Mouse (Mus musculus) inflammation-experienced regulatory T-cells, adult 6 months (primary cell): ENCODE data around the gene a. TPM values are rescaled to one million over a fixed set of nuclear protein-coding genes. Genes with fewer than 3 reads are reported as not detected.

Experiments
- ATAC-seq: one replicate; pipeline ENCODE4 v1.8.0; 2017
- polyA plus RNA-seq, 3 experiments: library from polyadenylated mRNA; unstranded; fragments of 100-300 nt; shearing (Covaris generic); gene quantifications; one replicate each; pipeline ENCODE4 v1.2.1; 2017

Gene a
- polyA plus RNA-seq, 3 experiments from 2014 or later, result not detected

DNA sequence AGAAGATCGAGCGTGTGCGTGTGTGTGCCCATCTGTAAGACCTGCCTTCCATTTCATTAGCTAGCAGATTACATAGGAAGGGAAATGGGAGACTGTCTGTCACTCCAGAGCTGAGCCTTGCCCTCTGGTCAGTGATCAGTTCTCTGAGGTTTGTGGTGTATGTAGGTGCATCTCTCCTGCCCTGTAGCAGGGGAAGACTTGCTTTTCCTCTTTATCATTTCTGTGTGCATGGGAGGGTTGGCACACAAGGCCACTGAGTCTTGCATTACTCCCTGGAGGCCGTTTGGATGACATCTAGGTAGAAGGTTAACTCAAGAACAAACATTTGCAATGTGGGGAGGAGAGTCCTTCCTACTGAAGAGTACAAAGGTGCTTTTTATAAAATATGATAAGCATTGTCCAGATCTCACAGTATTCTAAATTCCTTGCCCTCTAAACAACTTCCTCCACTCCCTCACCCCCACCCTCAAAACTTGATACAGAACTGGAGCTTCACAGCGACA, 264.9 kb downstream of the a start:
- ATAC-seq, result no peak

- no peak for ATAC-seq
Measured at GRCm38 (mm10) chr2:155057361-155057760, 266.2 kb downstream of the a start.

DNA sequence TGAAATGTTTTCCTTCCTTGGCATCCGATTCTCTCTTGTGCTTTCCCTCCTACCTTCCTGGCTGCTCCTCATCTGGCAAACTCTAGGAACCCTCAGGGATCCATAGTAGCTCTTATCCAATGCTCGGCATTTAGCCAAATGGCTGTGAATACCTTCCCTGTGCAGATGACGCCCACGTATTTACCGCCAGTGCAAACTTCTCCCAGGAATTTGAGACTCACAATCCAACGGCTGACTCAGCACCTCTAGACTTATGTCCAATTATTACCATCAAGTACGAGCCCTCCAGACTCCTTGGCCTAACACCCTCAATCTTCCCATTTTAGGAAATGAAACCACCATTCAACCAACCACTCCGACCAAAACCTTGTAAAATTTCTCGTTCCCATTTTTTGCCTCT, 279.8 kb downstream of the a start:
- no peak for ATAC-seq

- ATAC-seq, result no peak
Measured at GRCm38 (mm10) chr2:155072353-155073145, 281.3 kb downstream of the a start.

GRCm38 (mm10) chr2:155073347-155073746, 282.1 kb downstream of the a start:
- ATAC-seq, result no peak

- ATAC-seq, result peak; percentile 97
Measured at GRCm38 (mm10) chr2:155073978-155074765, 283.0 kb downstream of the a start, which contains the start of gene Ahcy. Gene Ahcy, minus strand, starts transcription at chr2:155074497.

- no peak for ATAC-seq
Measured at GRCm38 (mm10) chr2:155074766-155075330, 283.6 kb downstream of the a start.

DNA sequence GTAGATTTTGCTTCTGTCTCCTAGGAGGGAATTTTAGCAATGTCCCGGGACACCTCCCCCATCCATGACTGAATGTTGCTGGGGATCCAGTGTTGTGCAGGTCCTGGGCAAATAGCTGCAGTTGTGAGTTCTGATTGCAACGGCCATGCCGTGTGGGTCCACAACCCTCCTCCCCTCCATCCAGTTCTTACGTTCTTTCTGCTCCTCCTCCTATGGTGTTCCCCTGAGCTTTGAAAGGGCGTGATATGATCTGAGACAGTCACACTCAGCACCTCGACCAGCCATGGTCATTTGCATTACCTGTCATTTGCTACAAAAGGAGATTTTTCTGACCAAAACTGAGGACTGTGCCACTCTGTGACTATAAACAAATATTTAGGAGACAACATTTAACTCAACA, 284.4 kb downstream of the a start:
- ATAC-seq, result no peak

- peak; percentile 82 for ATAC-seq
Measured at GRCm38 (mm10) chr2:155079500-155080178, 288.4 kb downstream of the a start.

DNA sequence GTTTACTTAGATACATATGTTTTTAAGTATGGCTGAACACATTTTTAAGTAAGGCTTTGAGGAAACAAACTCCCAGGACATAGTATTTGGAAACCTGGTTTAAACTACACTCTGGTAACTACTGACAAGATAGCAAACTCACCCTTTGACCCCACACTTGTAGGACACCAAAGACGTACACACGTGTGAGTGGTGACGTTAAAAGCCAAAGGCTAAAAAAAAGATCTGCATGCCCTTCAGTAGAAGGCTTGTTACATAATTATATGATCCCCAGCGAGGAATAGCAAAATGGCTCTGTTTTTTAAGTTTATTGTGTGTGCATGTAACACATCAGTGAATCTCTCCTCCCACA, 289.0 kb downstream of the a start:
- no peak for ATAC-seq

DNA sequence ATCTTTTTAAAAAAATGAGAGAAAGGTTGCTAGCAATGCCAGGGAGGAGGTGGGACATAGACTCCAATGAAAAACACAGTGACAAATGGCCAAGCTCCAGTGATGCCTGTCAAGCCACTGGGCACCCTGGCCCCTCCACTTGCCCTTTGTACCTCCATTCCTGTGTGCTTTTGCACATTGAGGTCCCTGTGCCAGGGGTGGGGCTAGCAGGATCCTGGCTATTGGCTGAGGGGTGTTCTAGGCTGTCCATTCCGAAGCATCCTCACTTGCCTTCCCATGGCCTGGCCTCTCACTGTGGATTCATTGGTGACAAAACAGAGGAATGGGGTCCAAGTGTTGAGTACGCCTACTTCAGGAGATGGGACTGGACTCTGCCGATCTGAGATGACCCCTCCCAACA, 289.9 kb downstream of the a start:
- no peak for ATAC-seq

- ATAC-seq, result peak; percentile 66
Measured at GRCm38 (mm10) chr2:155082121-155082803, 291.1 kb downstream of the a start.

GRCm38 (mm10) chr2:155084546-155084945, 293.3 kb downstream of the a start:
- no peak for ATAC-seq

DNA sequence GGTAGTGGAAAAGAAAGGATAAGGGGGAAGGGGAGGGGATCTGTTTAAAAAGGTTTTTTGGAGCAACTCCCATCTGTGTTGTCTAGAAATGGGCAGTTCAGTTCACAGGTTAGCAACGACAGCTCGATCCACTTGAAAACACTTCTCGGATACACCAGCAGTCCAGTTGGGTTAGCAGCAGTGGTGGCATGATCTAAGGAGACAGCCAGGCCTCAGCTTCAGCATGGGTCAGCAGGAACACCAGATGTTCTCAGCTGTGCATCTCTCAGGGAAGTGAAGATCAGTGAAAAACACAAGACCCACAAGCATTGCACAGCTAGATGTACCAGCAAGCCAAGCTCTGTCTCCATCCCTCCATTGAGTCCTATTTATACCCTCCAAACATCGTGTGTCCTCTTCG, 295.1 kb downstream of the a start:
- ATAC-seq, result no peak

DNA sequence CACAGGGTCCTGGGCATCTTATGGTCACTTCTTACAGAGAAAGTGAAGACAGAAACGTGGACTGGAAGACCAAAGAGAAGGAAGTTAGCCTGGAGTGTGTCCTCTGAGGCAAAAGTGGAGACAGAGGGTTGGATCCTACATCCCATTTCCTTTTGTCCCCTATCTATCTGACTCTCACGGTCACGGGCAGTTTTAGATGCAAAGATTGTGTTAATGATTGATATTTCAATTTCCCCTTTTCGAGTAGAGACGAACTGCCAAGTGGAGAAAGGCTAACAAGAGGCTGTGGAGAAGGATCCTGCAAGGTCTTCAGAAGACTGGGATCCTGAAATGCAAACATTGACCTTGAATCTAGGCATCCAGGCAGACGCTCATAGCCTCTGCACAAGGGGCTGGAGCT, 297.1 kb downstream of the a start:
- no peak for ATAC-seq

DNA sequence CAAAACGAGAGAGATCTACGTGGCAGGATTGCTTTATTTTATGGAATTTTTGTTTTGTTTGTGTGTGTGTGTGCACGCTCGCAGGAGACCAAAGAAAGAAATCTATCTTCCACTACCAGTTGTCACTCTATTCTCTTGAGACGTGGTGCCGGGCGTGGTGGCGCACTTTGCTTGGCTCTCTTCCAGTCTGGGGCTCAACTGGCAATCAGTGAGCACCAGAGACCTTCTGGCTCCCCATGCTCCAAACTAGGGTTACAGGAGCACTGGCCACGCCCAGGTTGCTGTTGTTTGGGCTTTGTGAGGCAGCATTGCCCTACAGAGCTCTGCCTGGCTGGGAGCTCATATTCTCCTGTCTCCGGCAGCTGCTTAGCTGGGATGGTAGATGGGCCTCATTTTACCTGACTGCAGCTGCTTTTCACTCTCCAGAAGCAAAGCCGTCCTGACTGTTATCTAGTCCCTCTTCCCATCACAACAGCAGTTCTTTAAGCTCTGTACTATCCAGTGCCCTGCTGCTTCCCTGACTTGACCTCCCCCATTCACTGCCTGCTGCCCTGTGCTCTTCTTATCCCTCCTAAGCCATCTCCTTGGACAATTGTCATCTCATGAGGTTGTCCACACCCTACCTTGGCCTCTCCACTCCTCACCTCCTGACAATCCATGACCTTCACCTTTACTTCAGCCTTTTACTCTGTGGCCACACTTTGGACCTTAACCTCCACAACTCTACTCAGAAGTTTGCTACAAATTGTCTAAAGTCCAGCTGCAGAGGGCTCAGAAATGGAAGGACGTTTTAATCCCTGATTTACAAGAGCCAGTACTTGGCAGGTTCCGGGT, 299.9 kb downstream of the a start:
- no peak for ATAC-seq

- no peak for ATAC-seq
Measured at GRCm38 (mm10) chr2:155091743-155092075, 300.5 kb downstream of the a start.

DNA sequence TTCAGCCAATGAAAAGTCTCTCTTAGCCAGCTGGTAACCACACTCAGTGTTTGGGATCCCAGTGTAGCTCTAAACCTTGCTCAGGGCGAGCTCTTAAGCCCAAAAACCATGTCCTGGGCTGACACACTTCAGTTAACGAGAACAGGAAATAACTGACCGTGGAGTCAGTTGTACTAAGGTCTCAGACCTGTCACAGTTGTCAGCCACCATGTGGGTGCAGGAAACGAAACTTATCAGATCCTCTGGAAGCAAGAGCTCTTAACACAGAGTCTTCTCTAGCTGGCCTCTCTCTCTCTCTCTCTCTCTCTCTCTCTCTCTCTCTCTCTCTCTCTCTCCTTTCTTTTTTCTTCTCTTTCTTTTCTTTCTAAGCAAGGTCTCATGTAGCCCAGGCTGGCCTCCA, 302.2 kb downstream of the a start:
- ATAC-seq, result no peak

GRCm38 (mm10) chr2:155098720-155099380, 307.6 kb downstream of the a start:
- ATAC-seq, result no peak

GRCm38 (mm10) chr2:155099421-155099820, 308.2 kb downstream of the a start:
- no peak for ATAC-seq
